Mouse (Mus musculus): ENCODE measurements at regions not wholly inside any gene's neighbourhood (a gene's known extent, or its start where the extent isn't known, plus 50 kb on each side); places are given as distances from the start of the nearest gene placed in this dataset.

DNA sequence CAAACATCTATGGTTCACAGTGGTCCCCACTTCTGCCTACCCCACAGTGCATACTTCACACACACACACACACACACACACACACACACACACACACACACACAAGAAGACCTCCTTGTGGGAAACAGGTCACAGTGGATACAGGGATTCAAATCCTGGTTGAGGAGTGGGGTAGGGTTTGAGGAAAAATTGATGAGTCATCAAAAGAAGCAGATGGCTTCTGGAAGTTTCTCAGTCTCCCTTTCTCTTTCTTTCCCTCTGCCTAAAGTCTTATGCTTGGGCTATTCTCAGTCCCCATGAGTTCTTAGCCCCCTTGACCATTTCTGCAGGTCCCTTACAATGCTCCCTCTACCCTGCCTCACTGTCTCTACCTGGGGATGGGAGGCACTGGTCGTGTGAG lies 56.4 kb downstream of the Rassf10 start:
- 83% methylated on average over 1 of the region's 1 CpGs for WGBS
- H3K36me3 ChIP-seq (ENCODE audit: control insufficient read depth, insufficient read depth, low read length), result no peaks in the 10 kb centered on the region
- no peaks in the 10 kb centered on the region for H3K9me3 ChIP-seq (ENCODE audit: control insufficient read depth, low read length)
- H3K4me1 ChIP-seq (ENCODE audit: control insufficient read depth, insufficient read depth, low read length), result no peaks in the 10 kb centered on the region
- H3K4me3 ChIP-seq (ENCODE audit: low read depth, low read length), result no peak overlapping the region
- DNase-seq (ENCODE audit: low spot score), result no peak
- no peak overlapping the region for H3K27ac ChIP-seq (ENCODE audit: low read depth, low read length)
- no peak overlapping the region for H3K9ac ChIP-seq (ENCODE audit: low read length)
- no peak for ATAC-seq (ENCODE audit: insufficient read depth, low FRiP score, low TSS enrichment)
- no peak overlapping the region for H3K4me2 ChIP-seq (ENCODE audit: low read depth)
- no peaks in the 10 kb centered on the region for H3K27me3 ChIP-seq (ENCODE audit: control insufficient read depth, insufficient read depth, low read length)

DNA sequence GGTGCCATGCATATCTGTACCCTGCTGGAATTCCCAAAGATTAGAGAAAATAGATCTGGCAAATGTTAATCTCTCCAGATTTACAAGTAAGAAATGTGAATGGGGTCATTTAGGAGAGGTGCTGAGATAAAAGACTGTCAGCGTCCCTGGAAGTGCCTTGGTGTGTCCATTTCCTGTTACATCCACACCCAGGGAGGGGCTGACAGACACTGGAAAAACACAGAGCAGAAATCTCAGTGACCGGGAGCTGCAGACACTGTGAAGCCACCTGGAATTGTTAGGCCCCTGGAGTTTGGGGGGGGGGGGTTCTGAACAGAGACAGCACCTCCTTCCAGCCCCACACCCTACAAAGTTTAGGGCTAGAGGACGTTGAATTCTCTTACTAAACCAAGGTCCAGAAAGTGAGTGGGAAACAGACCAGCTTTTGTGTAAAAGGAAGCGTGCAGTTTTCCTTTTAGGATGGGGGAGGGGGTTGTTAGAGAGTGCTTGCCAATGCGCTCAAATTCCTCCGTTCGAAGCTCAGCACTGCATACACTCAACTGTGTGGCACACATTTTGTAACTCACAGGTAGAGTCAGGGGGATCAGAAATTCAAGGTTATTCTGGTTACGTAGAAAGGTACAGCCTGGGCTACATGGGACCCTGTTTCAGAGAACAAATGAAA lies 63.5 kb downstream of the Rassf10 start:
- Histone ChIP-seq H3K9me3 (ENCODE audit: control insufficient read depth, low read length) (no peaks in the 10 kb centered on the region), H3K4me2 (ENCODE audit: low read depth) (no peak overlapping the region), H3K27me3 (ENCODE audit: control insufficient read depth, insufficient read depth, low read length) (no peaks in the 10 kb centered on the region), H3K4me3 (ENCODE audit: low read depth, low read length) (no peak overlapping the region), H3K9ac (ENCODE audit: low read length) (no peak overlapping the region), H3K27ac (ENCODE audit: low read depth, low read length) (no peak overlapping the region), H3K36me3 (ENCODE audit: control insufficient read depth, insufficient read depth, low read length) (no peaks in the 10 kb centered on the region), H3K4me1 (ENCODE audit: control insufficient read depth, insufficient read depth, low read length) (no peaks in the 10 kb centered on the region)
- ATAC-seq (ENCODE audit: insufficient read depth, low FRiP score, low TSS enrichment) (no peak), DNase-seq (ENCODE audit: low spot score) (no peak)
- WGBS, result 47% methylated on average over 8 of the region's 8 CpGs

DNA sequence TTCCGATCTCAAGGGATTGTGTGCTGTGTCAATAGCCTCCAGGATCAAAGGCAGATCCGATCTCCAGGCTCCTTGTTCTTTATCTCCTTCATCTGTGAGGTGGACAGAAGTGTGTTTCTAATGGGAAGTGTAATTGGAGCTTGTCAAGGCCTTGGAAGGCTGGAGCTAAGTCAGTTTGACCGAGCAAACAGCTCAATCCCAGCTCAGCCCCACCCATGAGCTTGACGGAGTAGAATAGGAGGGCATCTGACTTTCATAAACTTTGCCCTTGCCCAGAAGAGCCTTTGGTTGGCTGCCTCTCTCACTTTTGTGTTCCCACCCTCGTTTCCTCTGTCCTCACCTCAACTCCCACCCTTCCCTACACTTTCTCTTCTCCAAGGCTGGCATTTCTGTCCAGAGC lies 67.7 kb downstream of the Rassf10 start:
- no peaks in the 10 kb centered on the region for H3K27me3 ChIP-seq (ENCODE audit: control insufficient read depth, insufficient read depth, low read length)
- WGBS, result 65% methylated on average over 5 of the region's 5 CpGs
- H3K9ac ChIP-seq (ENCODE audit: low read length), result no peak overlapping the region
- H3K36me3 ChIP-seq (ENCODE audit: control insufficient read depth, insufficient read depth, low read length), result no peaks in the 10 kb centered on the region
- no peaks in the 10 kb centered on the region for H3K4me1 ChIP-seq (ENCODE audit: control insufficient read depth, insufficient read depth, low read length)
- H3K27ac ChIP-seq (ENCODE audit: low read depth, low read length), result no peak overlapping the region
- ATAC-seq (ENCODE audit: insufficient read depth, low FRiP score, low TSS enrichment) (no peak), DNase-seq (ENCODE audit: low spot score) (no peak)
- no peaks in the 10 kb centered on the region for H3K9me3 ChIP-seq (ENCODE audit: control insufficient read depth, low read length)
- no peak overlapping the region for H3K4me3 ChIP-seq (ENCODE audit: low read depth, low read length)
- no peak overlapping the region for H3K4me2 ChIP-seq (ENCODE audit: low read depth)

DNA sequence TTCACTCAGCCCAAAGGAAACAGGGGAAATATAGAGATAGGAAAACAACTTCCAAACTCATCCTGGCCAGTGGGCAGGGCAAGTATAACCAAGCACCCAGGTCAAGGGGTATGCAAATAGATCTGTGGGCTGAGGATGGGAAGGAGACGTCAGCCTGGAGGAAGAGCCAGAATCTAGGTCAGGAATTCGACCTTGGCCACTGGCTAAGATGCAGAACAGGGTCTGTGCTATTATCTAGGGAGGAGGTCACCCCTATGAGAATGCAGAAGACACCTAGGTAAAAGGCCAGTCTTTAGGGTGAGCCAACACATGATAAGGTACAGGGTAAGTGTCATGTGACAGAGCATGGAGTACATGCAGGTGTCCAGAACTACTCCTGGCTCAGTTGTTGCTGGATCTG lies 68.8 kb downstream of the Rassf10 start:
- DNase-seq (ENCODE audit: low spot score) (no peak), ATAC-seq (ENCODE audit: insufficient read depth, low FRiP score, low TSS enrichment) (no peak)

DNA sequence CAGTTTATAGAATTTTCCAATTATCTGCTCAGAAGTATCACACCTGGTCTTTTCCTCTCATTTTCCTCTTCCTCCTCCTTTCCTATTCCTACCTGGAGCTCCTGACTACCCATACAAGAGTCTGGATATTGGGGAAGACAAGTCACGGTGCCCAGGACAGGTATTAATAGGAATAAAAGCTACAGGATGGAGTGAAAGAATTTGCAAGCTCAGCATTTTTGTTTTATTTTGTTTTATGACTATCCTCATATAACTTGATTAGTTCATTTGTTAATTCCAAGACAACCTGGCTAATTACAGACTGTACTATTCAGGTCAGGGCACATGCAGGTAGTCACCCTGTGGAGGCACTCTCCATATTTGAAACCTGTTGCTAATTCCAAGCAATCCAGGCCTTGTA lies 72.0 kb downstream of the Rassf10 start:
- Histone ChIP-seq H3K9ac (ENCODE audit: low read length) (no peak overlapping the region), H3K9me3 (ENCODE audit: control insufficient read depth, low read length) (no peaks in the 10 kb centered on the region), H3K4me1 (ENCODE audit: control insufficient read depth, insufficient read depth, low read length) (no peaks in the 10 kb centered on the region), H3K36me3 (ENCODE audit: control insufficient read depth, insufficient read depth, low read length) (no peaks in the 10 kb centered on the region), H3K4me2 (ENCODE audit: low read depth) (no peak overlapping the region), H3K27ac (ENCODE audit: low read depth, low read length) (no peak overlapping the region), H3K27me3 (ENCODE audit: control insufficient read depth, insufficient read depth, low read length) (no peaks in the 10 kb centered on the region), H3K4me3 (ENCODE audit: low read depth, low read length) (no peak overlapping the region)
- ATAC-seq (ENCODE audit: insufficient read depth, low FRiP score, low TSS enrichment) (no peak), DNase-seq (ENCODE audit: low spot score) (no peak)
- WGBS, result 85% methylated on average over 1 of the region's 1 CpGs

More for the DNA sequence above, 68.8 kb downstream of the Rassf10 start:
- Histone ChIP-seq H3K9ac (ENCODE audit: low read length) (no peak overlapping the region), H3K27me3 (ENCODE audit: control insufficient read depth, insufficient read depth, low read length) (no peaks in the 10 kb centered on the region), H3K4me3 (ENCODE audit: low read depth, low read length) (no peak overlapping the region), H3K4me2 (ENCODE audit: low read depth) (no peak overlapping the region), H3K9me3 (ENCODE audit: control insufficient read depth, low read length) (no peaks in the 10 kb centered on the region), H3K27ac (ENCODE audit: low read depth, low read length) (no peak overlapping the region), H3K36me3 (ENCODE audit: control insufficient read depth, insufficient read depth, low read length) (no peaks in the 10 kb centered on the region), H3K4me1 (ENCODE audit: control insufficient read depth, insufficient read depth, low read length) (no peaks in the 10 kb centered on the region)
- 35% methylated on average over 2 of the region's 2 CpGs for WGBS

DNA sequence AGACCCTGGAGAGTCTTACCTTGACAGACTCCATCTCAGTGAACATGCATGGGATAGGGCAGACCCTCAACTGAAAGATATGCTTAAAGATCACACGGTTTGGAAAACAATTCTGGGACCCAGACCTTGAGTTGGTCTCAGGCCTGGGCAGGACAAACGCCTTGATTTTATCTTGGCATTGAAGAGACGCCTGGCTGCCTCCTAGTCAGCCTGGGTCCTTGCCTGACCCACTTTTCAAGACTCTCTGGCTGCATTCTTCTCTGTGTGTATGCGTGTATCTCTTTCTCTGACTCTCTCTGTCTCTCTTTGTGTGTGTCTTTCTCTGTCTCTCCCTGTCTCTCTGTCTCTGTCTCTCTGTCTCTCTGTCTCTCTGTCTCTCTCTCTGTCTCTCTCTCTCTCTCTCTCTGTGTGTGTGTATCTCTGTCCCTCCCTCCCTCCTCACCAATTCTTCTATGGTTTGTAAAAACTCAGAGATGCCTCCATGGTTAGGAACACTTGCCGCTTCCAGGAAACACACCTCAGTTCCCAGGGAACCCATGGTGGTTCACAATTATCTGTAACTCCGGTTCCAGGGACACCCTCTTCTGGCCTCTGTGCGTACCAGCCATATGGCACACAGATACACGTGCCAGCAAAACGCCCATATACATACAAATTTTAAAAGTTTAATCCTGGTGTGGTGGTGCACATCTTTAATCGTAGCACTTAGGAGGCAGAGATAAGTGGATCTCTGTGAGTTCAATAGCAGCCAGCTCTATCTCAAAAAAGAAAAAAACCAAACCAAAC lies 72.7 kb downstream of the Rassf10 start:
- ATAC-seq (ENCODE audit: insufficient read depth, low FRiP score, low TSS enrichment) (no peak), DNase-seq (ENCODE audit: low spot score) (no peak)
- WGBS, result 86% methylated on average over 10 of the region's 10 CpGs
- Histone ChIP-seq H3K27me3 (ENCODE audit: control insufficient read depth, insufficient read depth, low read length) (no peaks in the 10 kb centered on the region), H3K4me1 (ENCODE audit: control insufficient read depth, insufficient read depth, low read length) (no peaks in the 10 kb centered on the region), H3K9ac (ENCODE audit: low read length) (no peak overlapping the region), H3K9me3 (ENCODE audit: control insufficient read depth, low read length) (no peaks in the 10 kb centered on the region), H3K4me2 (ENCODE audit: low read depth) (no peak overlapping the region), H3K27ac (ENCODE audit: low read depth, low read length) (no peak overlapping the region), H3K36me3 (ENCODE audit: control insufficient read depth, insufficient read depth, low read length) (no peaks in the 10 kb centered on the region), H3K4me3 (ENCODE audit: low read depth, low read length) (no peak overlapping the region)

DNA sequence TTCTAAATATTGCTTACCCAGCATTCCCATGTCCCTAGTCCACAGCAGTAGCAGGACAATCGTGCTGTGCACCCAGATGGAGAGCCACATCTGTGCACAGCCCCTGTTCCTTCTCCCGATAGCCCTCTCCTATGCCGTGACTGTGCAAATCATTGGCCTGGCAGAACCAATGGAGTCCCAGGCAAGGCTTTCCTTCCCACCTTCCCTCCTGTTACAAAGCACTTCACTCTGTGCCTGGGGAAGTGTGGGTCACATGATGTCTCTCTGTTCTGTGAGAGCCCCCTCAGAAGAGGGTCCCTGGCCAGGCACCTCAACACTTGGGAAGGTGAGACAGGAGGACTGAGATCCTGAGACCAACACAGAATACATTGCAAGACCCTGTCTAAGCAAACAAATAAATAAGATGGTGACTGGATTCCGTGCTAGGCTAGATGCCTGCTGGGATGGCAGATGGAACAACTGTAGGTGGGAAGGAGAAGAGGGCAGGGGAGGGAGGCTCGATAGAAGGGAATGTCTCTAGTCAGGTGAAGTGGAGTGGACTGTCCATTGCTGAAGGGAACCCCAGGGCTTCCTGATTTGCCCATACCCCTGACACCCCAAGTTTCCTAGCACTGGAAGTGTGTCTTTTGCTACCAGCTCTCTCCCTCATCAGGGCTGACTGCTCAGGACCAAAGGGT lies 73.5 kb downstream of the Rassf10 start:
- H3K9ac ChIP-seq (ENCODE audit: low read length), result no peak overlapping the region
- WGBS, result 60% methylated on average over 5 of the region's 5 CpGs
- no peak overlapping the region for H3K4me2 ChIP-seq (ENCODE audit: low read depth)

DNA sequence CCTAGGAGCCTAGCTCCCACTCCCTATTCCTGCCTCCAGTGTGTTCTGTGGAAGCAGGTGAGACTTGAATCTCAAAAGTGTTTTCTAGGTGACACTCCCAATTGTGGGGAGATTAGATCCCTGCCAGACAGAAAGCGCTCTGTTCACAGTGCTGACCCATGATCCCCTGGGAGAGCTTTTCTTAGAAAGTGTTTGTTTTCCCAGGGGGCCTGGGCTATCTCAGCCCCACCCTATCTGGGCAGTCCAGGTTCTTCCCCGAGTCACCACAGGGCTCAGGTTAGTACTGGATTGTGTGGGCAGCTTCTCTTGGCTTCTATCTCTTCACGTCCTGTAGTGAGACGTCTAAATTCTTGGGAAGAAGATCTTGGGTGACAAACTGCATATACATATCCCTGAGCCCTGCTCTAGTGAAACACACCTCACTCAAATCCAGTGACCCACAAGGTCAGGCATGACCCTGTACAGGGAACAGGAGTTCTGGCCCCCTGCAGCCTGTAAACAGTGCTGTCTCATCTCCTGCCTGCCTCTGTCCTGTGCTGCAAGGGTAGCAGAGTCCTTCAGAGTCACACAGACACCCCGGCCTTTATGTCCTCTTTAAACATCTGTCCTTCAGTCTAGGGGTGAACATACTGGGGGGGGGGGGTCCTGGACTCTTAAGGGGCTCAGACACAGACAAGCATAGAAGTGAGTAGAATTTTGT lies 76.4 kb downstream of the Rassf10 start:
- Histone ChIP-seq H3K9me3 (ENCODE audit: control insufficient read depth, low read length) (no peaks in the 10 kb centered on the region), H3K4me2 (ENCODE audit: low read depth) (no peak overlapping the region), H3K27ac (ENCODE audit: low read depth, low read length) (no peak overlapping the region), H3K4me1 (ENCODE audit: control insufficient read depth, insufficient read depth, low read length) (no peaks in the 10 kb centered on the region), H3K27me3 (ENCODE audit: control insufficient read depth, insufficient read depth, low read length) (no peaks in the 10 kb centered on the region), H3K9ac (ENCODE audit: low read length) (no peak overlapping the region), H3K36me3 (ENCODE audit: control insufficient read depth, insufficient read depth, low read length) (no peaks in the 10 kb centered on the region), H3K4me3 (ENCODE audit: low read depth, low read length) (no peak overlapping the region)
- 68% methylated on average over 5 of the region's 5 CpGs for WGBS
- ATAC-seq (ENCODE audit: insufficient read depth, low FRiP score, low TSS enrichment) (no peak), DNase-seq (ENCODE audit: low spot score) (no peak)

More for the DNA sequence above, 73.5 kb downstream of the Rassf10 start:
- no peak for DNase-seq (ENCODE audit: low spot score)
- no peak for ATAC-seq (ENCODE audit: insufficient read depth, low FRiP score, low TSS enrichment)
- Histone ChIP-seq H3K9me3 (ENCODE audit: control insufficient read depth, low read length) (no peaks in the 10 kb centered on the region), H3K36me3 (ENCODE audit: control insufficient read depth, insufficient read depth, low read length) (no peaks in the 10 kb centered on the region), H3K27ac (ENCODE audit: low read depth, low read length) (no peak overlapping the region), H3K27me3 (ENCODE audit: control insufficient read depth, insufficient read depth, low read length) (no peaks in the 10 kb centered on the region), H3K4me1 (ENCODE audit: control insufficient read depth, insufficient read depth, low read length) (no peaks in the 10 kb centered on the region), H3K4me3 (ENCODE audit: low read depth, low read length) (no peak overlapping the region)
